Mouse (Mus musculus): ENCODE results near the gene Myf6.

DNA sequence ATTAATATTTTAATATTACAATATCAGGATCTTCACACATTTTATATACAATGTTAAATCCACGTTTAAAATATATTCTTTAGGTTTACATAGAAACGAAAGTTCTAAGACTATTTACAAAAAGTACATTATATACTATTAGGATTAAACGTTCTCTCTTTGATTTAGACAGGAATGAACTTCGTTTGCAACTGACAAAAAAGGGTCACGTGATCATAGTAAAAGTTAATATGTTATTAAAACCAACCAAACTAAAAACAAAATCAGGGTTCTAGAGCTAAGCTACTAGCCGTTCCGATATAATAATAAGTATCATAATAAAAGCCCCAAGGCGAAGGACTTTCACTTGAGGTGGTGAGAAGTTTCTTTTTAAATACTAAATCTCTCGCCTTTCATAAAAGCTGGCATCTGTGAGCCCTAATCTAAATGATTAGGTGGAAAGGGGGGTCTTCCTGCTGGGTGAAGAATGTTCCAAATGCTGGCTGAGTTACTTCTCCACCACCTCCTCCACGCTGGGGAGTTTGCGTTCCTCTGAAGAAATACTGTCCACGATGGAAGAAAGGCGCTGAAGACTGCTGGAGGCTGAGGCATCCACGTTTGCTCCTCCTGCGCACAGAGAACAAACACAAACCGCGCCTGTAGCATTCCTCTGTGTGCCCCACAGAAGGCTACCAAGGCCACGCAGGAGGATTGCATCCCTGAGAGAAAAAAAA lies 1.5 kb downstream of the Myf6 start:
- TF ChIP-seq CTCF (IDR thresholded peaks at IDR 0.05; ENCODE audit: low read depth), result no peak
- no peak for TF ChIP-seq EP300 (IDR thresholded peaks at IDR 0.05; ENCODE audit: low read depth)

Data from heart, postnatal 0 days (tissue).